Mouse (Mus musculus) heart, postnatal 0 days (tissue): Measurements from ENCODE around the gene Dcaf17.

Experiments
- CTCF ChIP-seq: IDR thresholded peaks from 2 replicates; pipeline ENCODE4 v1.5.1; 2016; ENCODE audit warnings: antibody characterized with exemption, control low read depth, low read depth
- EP300 ChIP-seq: IDR thresholded peaks from 2 replicates; pipeline ENCODE4 v1.6.1; 2016; ENCODE audit warnings: antibody characterized with exemption, low read depth

DNA sequence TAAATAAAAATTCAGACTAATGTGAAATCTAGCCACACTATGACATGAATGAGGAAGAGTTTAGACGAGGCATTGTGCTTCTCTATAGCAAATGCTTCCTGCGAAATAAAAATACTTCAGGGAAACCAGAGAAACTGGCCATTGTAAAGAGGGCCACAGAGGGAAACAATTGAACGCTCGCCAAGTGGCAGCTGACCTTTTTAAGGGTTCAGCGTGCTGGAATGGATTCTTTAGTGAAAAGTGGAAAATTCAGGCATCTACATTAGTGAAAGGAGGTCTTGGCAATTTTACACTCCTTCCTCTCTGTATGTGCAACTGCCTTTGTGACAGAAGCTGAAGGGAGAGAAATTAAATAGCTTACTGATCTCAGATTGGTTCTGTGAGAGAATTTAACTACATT, 66.3 kb downstream of the Dcaf17 start:
- TF ChIP-seq CTCF, result no peak
- no peak for TF ChIP-seq EP300
